Mouse (Mus musculus) liver, embryonic 16.5 days (tissue): ENCODE results near the gene Gucy1b1. TPM values are rescaled to one million over a fixed set of nuclear protein-coding genes. Genes with fewer than 3 reads are reported as not detected.

Source experiments
- ATAC-seq: fragments of 200-750 bp; cut with Nextera tagmentation; 2 replicates; pipeline ENCODE4 v1.8.0; 2017; ENCODE audit warnings: low read depth, mild to moderate bottlenecking, moderate number of reproducible peaks, moderate library complexity
- H3K27ac ChIP-seq: fragments of 300-500 bp; sonication (generic); 2 replicates; pipeline ENCODE4 v1.5.1; 2014; ENCODE audit warnings: mild to moderate bottlenecking, low read length
- H3K27me3 ChIP-seq: fragments of 300-500 bp; sonication (generic); 2 replicates; pipeline ENCODE4 v1.6.1; 2014; ENCODE audit warnings: low read depth, low read length, mixed read lengths; ENCODE audit not compliant: control insufficient read depth, insufficient read depth
- H3K36me3 ChIP-seq: fragments of 300-500 bp; sonication (generic); 2 replicates; pipeline ENCODE4 v1.6.1; 2014; ENCODE audit warnings: mild to moderate bottlenecking; ENCODE audit not compliant: control insufficient read depth, insufficient read depth
- H3K4me1 ChIP-seq: fragments of 300-500 bp; sonication (generic); 2 replicates; pipeline ENCODE4 v1.6.1; 2014; ENCODE audit warnings: low read depth, low read length, mixed read lengths; ENCODE audit not compliant: control insufficient read depth
- H3K4me2 ChIP-seq: fragments of 300-500 bp; sonication (generic); 2 replicates; pipeline ENCODE4 v1.6.1; 2014; ENCODE audit warnings: low read depth, low read length, mixed read lengths
- H3K4me3 ChIP-seq: fragments of 300-500 bp; sonication (generic); 2 replicates; pipeline ENCODE4 v1.5.1; 2014; ENCODE audit warnings: low read depth, mild to moderate bottlenecking, low read length
- H3K9ac ChIP-seq: fragments of 300-500 bp; sonication (generic); 2 replicates; pipeline ENCODE4 v1.6.1; 2014; ENCODE audit warnings: low read depth, low read length
- H3K9me3 ChIP-seq: fragments of 300-500 bp; sonication (generic); replicated peaks from 2 replicates; pipeline ENCODE4 v1.6.1; 2016; ENCODE audit warnings: low read length; ENCODE audit not compliant: control insufficient read depth
- WGBS: fragments of 180-500 bp; shearing (Covaris S2); extraction: QIAGEN DNeasy Blood & Tissue Kit; methylation state at CpG from one replicate; pipeline ENCODE4 v1.1.7; 2014; ENCODE audit not compliant: insufficient replicate concordance; 5-methylcytosine and 5-hydroxymethylcytosine counted together
- microRNA-seq: library from miRNA; unstranded; fragments of <30 nt; microRNA quantifications from one replicate; pipeline ENCODE4, GENCODE M21; 2016
- polyA plus RNA-seq: library from polyadenylated mRNA; unstranded; fragments of >200 nt; fragmentation: Nextera tagmentation; extraction: Ambion mirVana; gene quantifications from 2 replicates; pipeline ENCODE4 v1.2.1, GENCODE M21; 2015

The Gucy1b1 gene
- polyA plus RNA-seq, 1 experiment from 2014 or later: 6.5 TPM

DNA sequence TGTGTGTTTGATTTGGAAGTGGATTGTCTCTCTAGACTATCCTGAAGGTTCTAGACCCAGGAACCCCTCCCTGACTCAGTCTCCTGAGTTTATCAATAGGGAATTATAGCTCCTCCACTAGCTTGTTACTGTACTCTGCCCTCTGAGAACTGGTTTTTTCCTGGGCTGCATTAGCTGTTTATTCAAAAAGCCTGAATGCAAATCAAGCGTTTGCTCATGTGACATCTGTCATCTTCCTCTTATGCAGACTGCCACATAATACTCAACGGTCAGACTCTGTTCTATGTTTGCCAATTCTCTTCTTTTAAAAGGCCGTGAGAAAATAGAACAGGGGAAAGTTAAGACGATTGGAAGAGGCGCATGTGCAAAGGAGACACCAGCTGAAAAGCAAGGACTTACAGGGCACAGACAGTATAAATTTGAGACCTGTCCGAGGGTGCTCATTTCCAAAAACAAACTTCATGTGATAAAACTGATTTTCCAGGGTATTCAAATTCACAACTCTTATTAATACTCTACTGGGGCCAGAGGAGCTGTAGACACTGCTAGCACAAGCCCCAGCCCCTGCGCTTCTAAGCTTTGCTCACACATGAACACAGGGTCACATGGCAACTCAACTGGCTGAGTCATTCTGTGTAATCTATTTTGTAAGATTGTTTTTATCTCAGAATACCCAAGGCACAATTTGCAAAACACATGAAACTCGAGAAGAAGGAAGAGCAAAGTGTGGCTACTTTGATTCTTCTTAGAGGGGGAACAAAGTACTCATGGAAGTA, 91.2 kb downstream of the Gucy1b1 start:
- no peak for ATAC-seq
- no peak overlapping the region for H3K4me2 ChIP-seq
- H3K9me3 ChIP-seq: no peaks in the 10 kb centered on the region
- H3K4me3 ChIP-seq: no peak overlapping the region
- H3K27me3 ChIP-seq: no peaks in the 10 kb centered on the region
- no peaks in the 10 kb centered on the region for H3K36me3 ChIP-seq
- no peaks in the 10 kb centered on the region for H3K4me1 ChIP-seq
- 52% methylated on average over 8 of the region's 8 CpGs for WGBS
- no peak overlapping the region for H3K9ac ChIP-seq
- H3K27ac ChIP-seq: no peak overlapping the region

Small RNA genes within 50 kb of the gene (microRNA-seq; reads per million reads assigned to microRNA genes)
- gene Mir7010: not detected

Other genes starting within 250 kb of the Gucy1b1 start
- gene Ctso, start 142.1 kb downstream of the Gucy1b1 start, polyA plus RNA-seq: 7.2 and 8.2 TPM in 2 replicates
- gene Tdo2, start 98.5 kb downstream of the Gucy1b1 start, polyA plus RNA-seq: 0.05 and 0.06 TPM in 2 replicates
- 0.15 and 0.32 TPM in 2 replicates for gene Asic5, start 92.4 kb downstream of the Gucy1b1 start, polyA plus RNA-seq
- gene Gucy1a1, start 71.1 kb upstream of the Gucy1b1 start, polyA plus RNA-seq: 4.8 and 6.6 TPM in 2 replicates